Mouse (Mus musculus) ES-Bruce4 (cell line): ENCODE data around the gene Olfr748. TPM values are rescaled to one million over a fixed set of nuclear protein-coding genes. Genes with fewer than 3 reads are reported as not detected.
"Not testable (repeated sequence)": the region's sequence is repeated elsewhere in the genome, so short reads cannot be mapped to it uniquely, and the experiment has no call there.

ENCODE experiments used
- H3K27ac ChIP-seq: 2 replicates; pipeline ENCODE4 v1.5.1; 2012; ENCODE audit warnings: low read length, inconsistent platforms; ENCODE audit not compliant: insufficient read depth
- H3K27me3 ChIP-seq: 2 replicates; pipeline ENCODE4 v1.6.1; 2012; ENCODE audit warnings: mild to moderate bottlenecking, low read length, inconsistent platforms; ENCODE audit not compliant: control insufficient read depth, poor library complexity, insufficient read depth, severe bottlenecking
- H3K36me3 ChIP-seq: 2 replicates; pipeline ENCODE4 v1.6.1; 2012; ENCODE audit warnings: inconsistent platforms, mild to moderate bottlenecking, low read length, moderate library complexity; ENCODE audit not compliant: control insufficient read depth, poor library complexity, insufficient read depth, severe bottlenecking
- H3K4me1 ChIP-seq: one replicate; pipeline ENCODE4 v1.8.1; 2011; ENCODE audit warnings: low read length; ENCODE audit not compliant: control insufficient read depth, insufficient read depth
- H3K4me3 ChIP-seq: 2 replicates; pipeline ENCODE4 v1.5.1; 2011; ENCODE audit warnings: low read depth, mild to moderate bottlenecking, low read length
- H3K9ac ChIP-seq: 2 replicates; pipeline ENCODE4 v1.6.1; 2012; ENCODE audit warnings: low read depth, mild to moderate bottlenecking, inconsistent platforms; ENCODE audit not compliant: poor library complexity, severe bottlenecking
- H3K9me3 ChIP-seq: replicated peaks from 2 replicates; pipeline ENCODE4 v1.6.1; 2012; ENCODE audit warnings: mild to moderate bottlenecking, low read length, inconsistent platforms; ENCODE audit not compliant: control insufficient read depth, poor library complexity, insufficient read depth, severe bottlenecking
- CTCF ChIP-seq: IDR thresholded peaks from one replicate; pipeline ENCODE4 v1.8.1; 2011; ENCODE audit warnings: low read depth, low read length
- EP300 ChIP-seq: IDR thresholded peaks from 2 replicates; pipeline ENCODE4 v1.6.1; 2011; ENCODE audit warnings: low read depth, low read length; ENCODE audit not compliant: insufficient read depth
- POLR2A ChIP-seq: IDR thresholded peaks from one replicate; pipeline ENCODE4 v1.8.1; 2011; ENCODE audit warnings: low read length; ENCODE audit not compliant: insufficient read depth
- polyA plus RNA-seq: library from polyadenylated mRNA; stranded (reverse); fragments of >200 nt; gene quantifications from 2 replicates; pipeline ENCODE4 v1.2.4, GENCODE M21; 2011; ENCODE audit warnings: low read depth; ENCODE audit not compliant: missing spikeins, insufficient read depth, insufficient read length

Gene Olfr748
- not detected in 2 replicates for polyA plus RNA-seq

DNA sequence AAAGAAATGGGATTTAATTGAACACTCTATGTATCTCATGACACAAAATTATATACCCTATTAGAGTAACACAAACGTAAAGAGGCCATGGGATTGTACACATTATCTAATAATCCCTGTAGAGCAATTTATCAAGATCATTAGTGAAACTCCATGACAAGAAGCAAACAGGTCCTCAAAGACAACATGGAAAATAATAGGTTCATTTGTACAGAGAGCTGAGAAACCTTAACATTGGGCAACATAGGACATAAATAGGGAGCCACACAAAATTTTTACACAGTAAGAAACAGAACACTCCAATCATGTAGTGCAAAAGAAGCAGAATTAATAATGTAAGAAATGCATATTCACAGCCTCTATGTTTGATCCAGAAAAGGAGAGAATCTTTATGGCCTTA, at the start of gene Olfr748:
Olfr748 (plus strand) TSS at position 301 of the 400 bp plus-strand sequence.
- Histone ChIP-seq H3K4me3 (no peak within 1 kb of the TSS), H3K27me3 (no peaks in the 10 kb centered on the region)
- TF ChIP-seq CTCF (no peak), EP300 (no peak), POLR2A (no peak)

DNA sequence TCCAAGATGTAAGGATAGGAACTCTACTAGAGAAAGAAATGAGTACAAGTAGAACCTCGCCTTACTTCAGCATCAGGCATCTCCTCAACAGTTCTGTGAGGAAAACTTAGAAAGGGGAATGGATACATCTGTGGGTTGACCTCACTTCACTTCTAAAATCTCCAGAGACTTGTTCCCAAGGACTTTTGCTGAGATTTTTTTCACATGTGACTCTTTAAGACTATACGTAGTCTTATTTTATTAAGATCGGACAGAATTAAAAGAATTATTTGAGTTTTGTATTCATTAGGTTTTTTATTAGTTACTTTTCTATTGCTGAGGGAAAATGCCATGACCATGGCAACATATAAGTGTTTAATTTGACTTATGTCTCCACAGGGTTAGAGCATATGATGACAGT, 14.1 kb upstream of the Olfr748 start, which contains the start of gene Olfr747:
Olfr747 (minus strand) TSS at position 101 of the 400 bp plus-strand sequence.
- Histone ChIP-seq H3K27ac (no peak within 1 kb of the TSS), H3K4me1 (no peaks in the 10 kb centered on the region), H3K9ac (no peak within 1 kb of the TSS), H3K9me3 (no peaks in the 10 kb centered on the region), H3K27me3 (no peaks in the 10 kb centered on the region), H3K36me3 (no peaks in the 10 kb centered on the region), H3K4me3 (no peak within 1 kb of the TSS)
- TF ChIP-seq EP300 (no peak), CTCF (no peak), POLR2A (no peak)

More for the DNA sequence above, at the start of gene Olfr748:
- Histone ChIP-seq H3K36me3 (no peaks in the 10 kb centered on the region), H3K27ac (no peak within 1 kb of the TSS), H3K9me3 (no peaks in the 10 kb centered on the region), H3K4me1 (no peaks in the 10 kb centered on the region), H3K9ac (no peak within 1 kb of the TSS)

DNA sequence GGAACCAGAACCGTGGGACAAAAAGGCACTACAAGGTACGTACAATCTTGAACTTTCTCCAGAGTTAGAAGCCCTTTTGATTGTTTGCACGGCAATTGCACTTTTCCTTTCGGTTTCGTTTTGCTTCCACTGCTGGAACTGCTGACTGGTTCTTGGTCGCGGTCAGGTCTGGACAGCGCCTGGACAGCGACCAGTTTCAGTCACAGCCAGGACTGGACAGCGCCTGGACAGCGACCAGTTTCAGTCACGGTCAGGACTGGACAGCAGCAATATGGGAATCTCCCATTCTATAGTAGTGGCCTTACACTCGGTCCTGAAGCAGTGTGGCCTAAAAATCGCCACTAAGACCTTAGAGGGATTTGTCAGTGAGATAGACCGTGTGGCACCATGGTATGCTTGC, 12.7 kb downstream of the Olfr748 start:
- not testable (repeated sequence) for H3K27me3 ChIP-seq, H3K9me3 ChIP-seq, H3K9ac ChIP-seq, H3K36me3 ChIP-seq, H3K4me3 ChIP-seq, H3K27ac ChIP-seq, H3K4me1 ChIP-seq

DNA sequence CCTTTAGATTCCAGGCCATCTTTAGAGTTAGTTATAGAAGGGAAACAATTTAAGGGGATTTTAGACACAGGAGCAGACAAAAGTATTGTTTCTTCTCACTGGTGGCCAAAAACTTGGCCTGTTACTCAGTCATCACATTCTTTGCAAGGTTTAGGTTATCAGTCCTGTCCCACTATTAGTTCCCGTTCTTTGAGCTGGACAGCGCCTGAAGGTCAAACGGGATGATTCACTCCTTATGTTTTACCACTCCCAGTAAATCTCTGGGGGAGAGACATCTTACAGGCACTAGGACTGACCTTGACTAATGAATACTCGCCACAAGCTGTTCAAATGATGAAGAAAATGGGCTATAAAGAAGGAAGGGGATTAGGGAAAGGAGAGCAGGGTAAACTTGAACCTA, 15.2 kb downstream of the Olfr748 start:
- not testable (repeated sequence) for H3K9ac ChIP-seq, H3K27ac ChIP-seq, H3K27me3 ChIP-seq, H3K4me3 ChIP-seq, H3K4me1 ChIP-seq, H3K9me3 ChIP-seq, H3K36me3 ChIP-seq

DNA sequence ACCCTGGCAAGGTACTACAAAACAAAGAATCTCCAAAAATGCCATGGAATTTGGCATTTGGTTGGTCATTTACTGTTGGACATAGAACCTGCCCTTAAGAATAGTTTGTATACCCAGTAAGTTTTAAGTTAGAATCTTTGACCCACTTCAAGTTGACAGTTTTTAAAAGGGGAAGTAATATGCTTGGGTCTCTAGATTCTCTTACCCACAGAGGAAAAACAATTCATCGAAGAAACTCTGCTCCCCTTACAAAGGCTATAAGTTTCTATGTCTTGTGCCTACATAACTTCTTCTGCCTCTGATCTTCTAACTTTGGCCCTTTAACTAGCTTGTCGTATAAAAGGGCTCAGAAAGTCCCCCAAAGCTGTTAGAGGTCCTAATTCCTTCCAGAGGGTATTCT, 33.2 kb downstream of the Olfr748 start:
- H3K4me1 ChIP-seq = no peaks in the 10 kb centered on the region
- no peaks in the 10 kb centered on the region for H3K9me3 ChIP-seq
- no peak for TF ChIP-seq CTCF
- no peak for TF ChIP-seq EP300
- TF ChIP-seq POLR2A = no peak
- H3K4me3 ChIP-seq = no peak overlapping the region
- H3K27ac ChIP-seq = no peak overlapping the region
- no peaks in the 10 kb centered on the region for H3K27me3 ChIP-seq
- H3K36me3 ChIP-seq = no peaks in the 10 kb centered on the region
- no peak overlapping the region for H3K9ac ChIP-seq

DNA sequence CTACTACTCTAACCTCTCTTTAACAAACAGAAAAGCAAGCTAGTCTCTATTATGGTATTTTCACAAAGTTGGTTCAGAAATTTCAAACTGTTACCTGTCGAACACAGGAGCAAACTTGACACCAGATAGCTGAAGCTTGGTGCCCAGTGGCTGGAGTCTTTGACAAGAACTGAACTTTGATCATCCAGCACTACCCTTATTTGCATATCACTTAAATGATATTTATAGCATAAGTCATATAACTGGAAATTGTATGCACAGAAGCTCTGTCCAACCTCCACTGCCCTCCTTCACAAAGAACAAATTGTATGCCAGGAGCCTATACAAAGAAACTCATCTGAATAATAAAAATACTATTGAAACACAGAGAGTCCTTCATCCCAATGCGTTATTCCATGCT, 34.4 kb downstream of the Olfr748 start:
- no peaks in the 10 kb centered on the region for H3K9me3 ChIP-seq
- no peak overlapping the region for H3K27ac ChIP-seq
- H3K4me1 ChIP-seq = no peaks in the 10 kb centered on the region
- no peak overlapping the region for H3K4me3 ChIP-seq
- no peak overlapping the region for H3K9ac ChIP-seq
- H3K27me3 ChIP-seq = no peaks in the 10 kb centered on the region
- TF ChIP-seq POLR2A = no peak
- no peak for TF ChIP-seq CTCF
- TF ChIP-seq EP300 = no peak
- no peaks in the 10 kb centered on the region for H3K36me3 ChIP-seq

DNA sequence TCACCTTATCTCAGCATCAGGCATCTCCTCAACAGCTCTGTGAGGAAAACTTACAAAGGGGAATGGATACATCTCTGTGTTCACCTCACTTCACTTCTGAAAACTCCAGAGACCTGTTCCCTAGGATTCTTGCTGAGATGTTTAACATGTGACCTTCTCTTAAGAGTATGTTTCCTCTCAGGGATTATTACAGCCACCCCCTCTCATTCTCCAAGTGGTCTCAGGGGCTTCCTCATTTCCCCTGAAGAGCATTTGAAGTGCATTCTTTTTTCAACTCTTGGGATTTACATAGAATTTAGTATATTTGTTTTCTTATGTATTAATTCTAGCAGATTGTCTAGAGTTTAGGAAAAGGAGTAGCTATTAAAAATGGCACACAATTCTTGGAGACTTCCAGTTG, 37.8 kb downstream of the Olfr748 start, which contains the start of gene Olfr749:
Olfr749 (minus strand) TSS at position 101 of the 400 bp plus-strand sequence.
- no peaks in the 10 kb centered on the region for H3K4me1 ChIP-seq
- no peak within 1 kb of the TSS for H3K4me3 ChIP-seq
- H3K27ac ChIP-seq = no peak within 1 kb of the TSS
- H3K9me3 ChIP-seq = no peaks in the 10 kb centered on the region
- no peak within 1 kb of the TSS for H3K9ac ChIP-seq
- no peaks in the 10 kb centered on the region for H3K27me3 ChIP-seq
- H3K36me3 ChIP-seq = no peaks in the 10 kb centered on the region
- TF ChIP-seq POLR2A = no peak
- no peak for TF ChIP-seq EP300
- no peak for TF ChIP-seq CTCF
